Mouse (Mus musculus) gastrocnemius, postnatal 25 days (tissue): ENCODE measurements around the gene Gm9936. TPM values are rescaled to one million over a fixed set of nuclear protein-coding genes. Genes with fewer than 3 reads are reported as not detected.

Experiments used
- DNase-seq: peaks from one replicate; pipeline ENCODE4 v3.0.0; 2022
- microRNA-seq, 2 experiments: library from miRNA; unstranded; fragments of <30 nt; microRNA quantifications; one replicate each; pipeline ENCODE4 v1.2.0; 2021; ENCODE audit warnings: borderline replicate concordance in 2 of 2
- total RNA-seq, 2 experiments: library from RNA; stranded (reverse); gene quantifications; 1 replicate in 1 of 2; 2 replicates in 1 of 2; pipeline ENCODE4 v1.2.3; 2021

Gm9936 gene
- total RNA-seq, 2 experiments from 2014 or later, result not detected

- no peak for DNase-seq
Measured at GRCm38 (mm10) chr5:114836886-114837285, 21.6 kb downstream of the Gm9936 start.

GRCm38 (mm10) chr5:114829740-114830139 lies 28.7 kb downstream of the Gm9936 start:
- no peak for DNase-seq

- DNase-seq, result no peak
Measured at GRCm38 (mm10) chr5:114827427-114827826, 31.1 kb downstream of the Gm9936 start.

- DNase-seq, result peak; percentile 47
Measured at GRCm38 (mm10) chr5:114825978-114826691, 32.3 kb downstream of the Gm9936 start.

GRCm38 (mm10) chr5:114824197-114824596 lies 34.3 kb downstream of the Gm9936 start:
- DNase-seq, result no peak

- peak; percentile 58 for DNase-seq
Measured at GRCm38 (mm10) chr5:114822796-114823688, 35.4 kb downstream of the Gm9936 start, which contains the start of gene 1500011B03Rik. 1500011B03Rik (minus strand) TSS chr5:114823468.

- DNase-seq, result no peak
Measured at GRCm38 (mm10) chr5:114818124-114818523, 40.4 kb downstream of the Gm9936 start.

- no peak for DNase-seq
Measured at GRCm38 (mm10) chr5:114816599-114816998, 41.9 kb downstream of the Gm9936 start.

- peak; percentile 76 for DNase-seq
Measured at GRCm38 (mm10) chr5:114813525-114814181, 44.8 kb downstream of the Gm9936 start.

GRCm38 (mm10) chr5:114809826-114810225 lies 48.7 kb downstream of the Gm9936 start:
- no peak for DNase-seq

GRCm38 (mm10) chr5:114809181-114809756 lies 49.2 kb downstream of the Gm9936 start:
- no peak for DNase-seq

GRCm38 (mm10) chr5:114808385-114808784 lies 50.1 kb downstream of the Gm9936 start:
- no peak for DNase-seq

- DNase-seq, result no peak
Measured at GRCm38 (mm10) chr5:114807893-114808292, 50.6 kb downstream of the Gm9936 start.

- no peak for DNase-seq
Measured at GRCm38 (mm10) chr5:114807468-114807867, 51.0 kb downstream of the Gm9936 start.

- no peak for DNase-seq
Measured at GRCm38 (mm10) chr5:114807063-114807462, 51.4 kb downstream of the Gm9936 start.

- no peak for DNase-seq
Measured at GRCm38 (mm10) chr5:114806636-114807035, 51.8 kb downstream of the Gm9936 start.

Small RNAs within 50 kb of the gene (microRNA-seq; reads per million reads assigned to microRNA genes)
- 9.6 to 13.8 reads per million in 2 experiments for gene Mir6240

Other genes starting within 250 kb of the Gm9936 start
- gene Trpv4, start 200.3 kb downstream of the Gm9936 start, total RNA-seq, result 1 to 10 TPM; 1.6 to 2.7 TPM
- gene Gltp, start 167.7 kb downstream of the Gm9936 start, total RNA-seq, result 1 to 10 TPM; 9.0 to 10.0 TPM
- gene Tchp, start 150.9 kb downstream of the Gm9936 start, total RNA-seq, result 1 to 10 TPM; 2.3 to 2.8 TPM
- 10 to 100 TPM; 21.7 to 22.1 TPM for gene Ankrd13a, start 84.0 kb downstream of the Gm9936 start, total RNA-seq
- gene Git2, start 83.2 kb downstream of the Gm9936 start, total RNA-seq, result 10 to 100 TPM; 16.1 to 21.7 TPM
- gene 1500011B03Rik, start 35.2 kb downstream of the Gm9936 start, total RNA-seq, result 1 to 10 TPM; 5.6 to 7.0 TPM
- gene 4930519G04Rik, start 5.0 kb downstream of the Gm9936 start, total RNA-seq, result not detected
- gene Oasl2, start 38.3 kb upstream of the Gm9936 start, total RNA-seq, result 1 to 10 TPM; 1.0 to 1.5 TPM
- under 1 TPM; 0.38 to 0.51 TPM for gene Oasl1, start 64.6 kb upstream of the Gm9936 start, total RNA-seq
- 10 to 100 TPM; 25.3 to 26.9 TPM for gene 2210016L21Rik, start 83.5 kb upstream of the Gm9936 start, total RNA-seq
- not detected for gene Hnf1a, start 112.4 kb upstream of the Gm9936 start, total RNA-seq
- gene Sppl3, start 152.5 kb upstream of the Gm9936 start, total RNA-seq, result 10 to 100 TPM; 19.6 to 20.3 TPM
- gene Gm10401, start 239.6 kb upstream of the Gm9936 start, total RNA-seq, result not detected